Mouse (Mus musculus): ENCODE data around the gene Msantd2. TPM values are rescaled to one million over a fixed set of nuclear protein-coding genes. Genes with fewer than 3 reads are reported as not detected.
A peak's percentile ranks its signal among the peaks of the same experiment; 100 is the strongest.

Msantd2 gene
- polyA plus RNA-seq, 1 experiment, result 40.7 TPM

DNA sequence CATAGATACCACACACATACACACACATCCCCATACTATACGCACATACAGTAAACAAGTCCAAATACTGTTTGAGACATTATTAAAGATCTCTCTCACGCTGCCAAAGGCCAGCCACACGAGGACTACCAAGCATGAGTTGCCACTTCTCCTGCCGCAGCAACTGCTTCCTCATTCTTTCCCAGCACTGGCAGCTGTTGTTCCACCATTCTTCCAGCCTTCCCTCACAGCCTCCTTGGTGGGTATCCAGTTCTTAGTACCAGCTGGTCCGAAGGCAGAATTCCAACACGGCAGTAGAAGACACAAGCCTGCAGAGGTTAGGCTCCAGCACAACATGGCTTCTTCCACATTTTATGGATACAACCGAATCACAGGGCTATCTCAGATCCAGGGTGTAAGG is 14.2 kb upstream of the Msantd2 start:
- no peaks in the 10 kb centered on the region for H3K4me1 ChIP-seq (ENCODE audit: control insufficient read depth, insufficient read depth, low read length)
- TF ChIP-seq POLR2A (IDR thresholded peaks at IDR 0.05; ENCODE audit: borderline replicate concordance, insufficient read depth, low read length) (no peak), CTCF (IDR thresholded peaks at IDR 0.05; ENCODE audit: borderline replicate concordance, insufficient read depth, low read depth, low read length) (no peak)
- 30% methylated on average over 7 of the region's 7 CpGs for WGBS
- H3K27me3 ChIP-seq (ENCODE audit: control insufficient read depth, insufficient read depth, low read length), result no peaks in the 10 kb centered on the region
- no peak overlapping the region for H3K4me3 ChIP-seq (replicated peaks; ENCODE audit: insufficient read depth, low read depth, low read length)
- no peak overlapping the region for H3K27ac ChIP-seq (ENCODE audit: insufficient read depth, low read length)
- no peak for DNase-seq

DNA sequence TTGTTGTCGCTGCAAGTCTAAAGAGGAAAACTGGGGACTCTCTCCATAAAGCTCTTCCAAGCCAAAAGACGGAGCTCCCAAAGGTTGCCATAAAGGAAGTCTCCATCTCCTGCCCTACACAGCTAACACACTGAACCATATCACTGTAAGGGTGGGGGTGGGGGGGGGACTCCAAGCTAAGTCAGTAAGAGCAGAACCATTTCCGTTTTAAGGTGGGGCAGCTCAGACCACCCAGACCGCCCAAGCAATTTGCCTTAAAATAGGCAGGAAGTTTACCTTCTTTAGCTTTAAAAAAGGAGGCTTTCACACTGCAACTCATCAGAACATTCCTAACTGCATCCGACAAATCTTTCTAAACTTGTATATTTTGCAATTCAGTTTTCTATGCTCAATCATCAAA is 4.0 kb upstream of the Msantd2 start:
- no peaks in the 10 kb centered on the region; the same call in 1 of the 2 replicates for H3K4me1 ChIP-seq (ENCODE audit: control insufficient read depth, insufficient read depth, low read length)
- H3K27me3 ChIP-seq (ENCODE audit: control insufficient read depth, insufficient read depth, low read length), result no peaks in the 10 kb centered on the region
- no peak for DNase-seq
- H3K27ac ChIP-seq (ENCODE audit: insufficient read depth, low read length), result no peak overlapping the region
- no peak overlapping the region for H3K4me3 ChIP-seq (replicated peaks; ENCODE audit: insufficient read depth, low read depth, low read length)
- 75% methylated on average over 5 of the region's 5 CpGs for WGBS
- TF ChIP-seq CTCF (IDR thresholded peaks at IDR 0.05; ENCODE audit: borderline replicate concordance, insufficient read depth, low read depth, low read length) (no peak), POLR2A (IDR thresholded peaks at IDR 0.05; ENCODE audit: borderline replicate concordance, insufficient read depth, low read length) (no peak)

DNA sequence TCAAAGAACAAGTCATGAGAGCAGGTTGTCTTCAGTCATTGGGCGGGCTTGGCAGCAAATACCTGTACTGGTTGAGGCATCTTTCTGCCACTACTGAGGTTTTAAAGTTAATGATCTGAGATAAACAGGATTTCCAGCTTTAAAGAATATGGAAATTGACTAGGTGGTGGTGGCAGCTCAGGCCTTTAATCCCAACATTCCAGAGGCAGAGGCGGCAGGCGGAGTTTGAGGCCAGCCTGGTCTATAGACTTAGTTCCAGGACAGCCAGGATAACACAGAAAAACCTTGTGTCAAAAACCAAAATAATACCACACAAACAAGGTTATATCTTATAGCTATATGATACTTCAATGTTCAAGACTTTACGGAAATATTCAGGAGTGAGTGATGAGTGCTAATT is 1.1 kb upstream of the Msantd2 start:
- no peaks in the 10 kb centered on the region for H3K27me3 ChIP-seq (ENCODE audit: control insufficient read depth, insufficient read depth, low read length)
- H3K27ac ChIP-seq (ENCODE audit: insufficient read depth, low read length), result no peak overlapping the region
- WGBS, result 55% methylated on average over 4 of the region's 4 CpGs
- TF ChIP-seq CTCF (IDR thresholded peaks at IDR 0.05; ENCODE audit: borderline replicate concordance, insufficient read depth, low read depth, low read length) (no peak), POLR2A (IDR thresholded peaks at IDR 0.05; ENCODE audit: borderline replicate concordance, insufficient read depth, low read length) (no peak)
- H3K4me1 ChIP-seq (ENCODE audit: control insufficient read depth, insufficient read depth, low read length), result no peaks in the 10 kb centered on the region; the same call in 1 of the 2 replicates
- DNase-seq, result no peak
- H3K4me3 ChIP-seq (replicated peaks; ENCODE audit: insufficient read depth, low read depth, low read length), result peak overlapping the region; percentile 86

DNA sequence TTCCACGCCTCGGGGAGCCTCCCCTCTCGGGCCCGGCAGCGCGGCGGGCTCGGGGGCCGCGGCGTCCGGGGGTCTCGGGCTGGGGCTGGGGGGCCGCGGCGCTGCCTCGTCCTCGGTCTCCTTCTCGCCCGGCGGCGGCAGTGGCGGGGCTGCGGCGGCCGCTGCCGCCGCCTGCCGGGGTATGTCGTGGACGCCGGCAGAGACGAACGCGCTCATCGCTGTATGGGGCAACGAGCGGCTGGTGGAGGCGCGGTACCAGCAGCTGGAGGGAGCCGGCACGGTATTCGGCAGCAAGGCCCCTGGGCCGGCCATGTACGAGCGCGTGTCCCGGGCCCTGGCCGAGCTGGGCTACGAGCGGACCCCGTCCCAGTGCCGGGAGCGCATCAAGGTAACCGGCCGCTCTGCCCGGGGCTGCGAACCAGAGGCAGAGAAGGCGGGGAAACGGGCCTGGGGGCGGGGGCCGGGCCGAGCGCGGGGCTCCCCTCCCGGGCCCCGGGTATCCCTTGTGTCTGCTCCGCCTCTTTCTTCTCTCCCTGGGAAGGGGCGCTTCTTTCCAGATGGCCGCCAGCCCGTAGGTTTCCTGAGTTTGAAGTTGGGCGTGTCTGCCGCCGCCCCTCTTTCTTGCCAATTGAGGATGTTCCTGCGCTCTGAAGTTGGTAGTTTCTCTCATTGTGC is 464 bp downstream of the Msantd2 start:
- no peak for TF ChIP-seq POLR2A (IDR thresholded peaks at IDR 0.05; ENCODE audit: borderline replicate concordance, insufficient read depth, low read length)
- no peak for TF ChIP-seq CTCF (IDR thresholded peaks at IDR 0.05; ENCODE audit: borderline replicate concordance, insufficient read depth, low read depth, low read length)
- peak; percentile 33 to 58 for DNase-seq
- H3K4me3 ChIP-seq (replicated peaks; ENCODE audit: insufficient read depth, low read depth, low read length), result peak overlapping the region; percentile 86
- peak overlapping the region; percentile 98 for H3K27ac ChIP-seq (ENCODE audit: insufficient read depth, low read length)
- 1% methylated on average over 74 of the region's 75 CpGs for WGBS
- H3K4me1 ChIP-seq (ENCODE audit: control insufficient read depth, insufficient read depth, low read length), result no peaks in the 10 kb centered on the region; the same call in 1 of the 2 replicates
- no peaks in the 10 kb centered on the region for H3K27me3 ChIP-seq (ENCODE audit: control insufficient read depth, insufficient read depth, low read length)

DNA sequence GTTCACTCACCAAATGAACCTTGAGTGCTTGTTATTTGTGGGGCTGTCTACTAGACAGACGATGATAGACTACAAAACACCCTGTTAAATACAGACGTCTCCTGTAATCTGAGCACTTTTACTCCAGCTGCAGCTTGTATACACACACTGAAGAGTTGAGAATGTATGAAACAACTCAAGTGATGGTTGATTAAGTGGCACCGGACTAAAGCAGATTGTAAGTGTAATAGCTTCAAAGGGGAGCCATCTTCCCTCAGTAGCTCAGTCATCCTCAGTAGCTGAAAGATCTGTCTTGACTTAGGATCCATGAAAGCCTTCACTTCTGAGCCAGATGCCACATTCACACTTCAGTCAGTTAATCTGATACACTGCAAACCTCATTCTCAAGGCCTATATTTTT is 6.6 kb downstream of the Msantd2 start:
- TF ChIP-seq POLR2A (IDR thresholded peaks at IDR 0.05; ENCODE audit: borderline replicate concordance, insufficient read depth, low read length) (no peak), CTCF (IDR thresholded peaks at IDR 0.05; ENCODE audit: borderline replicate concordance, insufficient read depth, low read depth, low read length) (no peak)
- Histone ChIP-seq H3K4me3 (replicated peaks; ENCODE audit: insufficient read depth, low read depth, low read length) (no peak overlapping the region), H3K4me1 (ENCODE audit: control insufficient read depth, insufficient read depth, low read length) (no peaks in the 10 kb centered on the region), H3K27ac (ENCODE audit: insufficient read depth, low read length) (no peak overlapping the region), H3K27me3 (ENCODE audit: control insufficient read depth, insufficient read depth, low read length) (no peaks in the 10 kb centered on the region)
- no peak for DNase-seq
- 82% methylated on average over 3 of the region's 3 CpGs for WGBS

DNA sequence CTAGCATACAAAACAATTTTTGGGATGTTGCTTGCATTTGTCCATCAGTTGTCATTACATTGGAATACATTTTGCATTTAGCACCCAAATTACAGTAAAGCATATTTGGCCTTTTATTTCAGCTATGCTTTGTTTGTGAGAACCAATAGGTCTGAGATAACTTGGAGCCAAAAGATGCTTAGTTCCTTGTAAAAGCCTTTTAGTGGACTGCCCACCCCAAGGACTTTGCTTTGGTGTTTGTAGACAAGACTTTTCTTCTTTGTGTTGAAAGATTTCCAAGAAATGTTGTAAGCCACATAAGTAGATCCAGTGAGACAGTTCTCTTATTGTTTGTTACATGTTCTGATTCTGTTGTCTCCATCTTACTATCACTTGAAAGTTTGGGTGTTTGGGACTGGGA is 7.2 kb downstream of the Msantd2 start:
- DNase-seq, result no peak
- TF ChIP-seq POLR2A (IDR thresholded peaks at IDR 0.05; ENCODE audit: borderline replicate concordance, insufficient read depth, low read length) (no peak), CTCF (IDR thresholded peaks at IDR 0.05; ENCODE audit: borderline replicate concordance, insufficient read depth, low read depth, low read length) (no peak)
- no peaks in the 10 kb centered on the region for H3K27me3 ChIP-seq (ENCODE audit: control insufficient read depth, insufficient read depth, low read length)
- H3K4me1 ChIP-seq (ENCODE audit: control insufficient read depth, insufficient read depth, low read length), result no peaks in the 10 kb centered on the region
- H3K27ac ChIP-seq (ENCODE audit: insufficient read depth, low read length), result no peak overlapping the region
- H3K4me3 ChIP-seq (replicated peaks; ENCODE audit: insufficient read depth, low read depth, low read length), result no peak overlapping the region

DNA sequence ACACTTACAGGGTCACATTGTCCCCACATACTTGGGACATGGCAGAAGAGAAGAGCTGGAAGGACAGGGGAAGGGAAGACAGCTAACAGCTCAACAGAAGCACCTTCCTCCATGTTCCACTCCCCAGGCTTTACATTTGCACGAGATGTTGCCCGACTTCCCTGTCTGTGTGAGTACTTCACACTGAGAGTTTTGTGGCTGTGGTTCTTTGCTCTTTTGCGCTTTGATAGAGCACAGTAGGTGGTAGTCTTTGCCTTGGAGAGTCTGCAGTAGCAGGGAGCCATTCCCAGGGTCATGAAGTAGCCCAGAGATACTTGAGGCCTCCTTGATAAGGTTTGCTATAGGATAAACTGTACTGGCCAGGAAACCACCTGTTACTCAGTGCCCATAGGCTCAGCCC is 11.1 kb downstream of the Msantd2 start:
- H3K4me3 ChIP-seq (replicated peaks; ENCODE audit: insufficient read depth, low read depth, low read length), result no peak overlapping the region
- H3K27ac ChIP-seq (ENCODE audit: insufficient read depth, low read length), result no peak overlapping the region
- no peaks in the 10 kb centered on the region for H3K4me1 ChIP-seq (ENCODE audit: control insufficient read depth, insufficient read depth, low read length)
- no peaks in the 10 kb centered on the region for H3K27me3 ChIP-seq (ENCODE audit: control insufficient read depth, insufficient read depth, low read length)
- DNase-seq, result no peak
- TF ChIP-seq CTCF (IDR thresholded peaks at IDR 0.05; ENCODE audit: borderline replicate concordance, insufficient read depth, low read depth, low read length) (no peak), POLR2A (IDR thresholded peaks at IDR 0.05; ENCODE audit: borderline replicate concordance, insufficient read depth, low read length) (no peak)
- WGBS, result 75% methylated on average over 3 of the region's 3 CpGs

DNA sequence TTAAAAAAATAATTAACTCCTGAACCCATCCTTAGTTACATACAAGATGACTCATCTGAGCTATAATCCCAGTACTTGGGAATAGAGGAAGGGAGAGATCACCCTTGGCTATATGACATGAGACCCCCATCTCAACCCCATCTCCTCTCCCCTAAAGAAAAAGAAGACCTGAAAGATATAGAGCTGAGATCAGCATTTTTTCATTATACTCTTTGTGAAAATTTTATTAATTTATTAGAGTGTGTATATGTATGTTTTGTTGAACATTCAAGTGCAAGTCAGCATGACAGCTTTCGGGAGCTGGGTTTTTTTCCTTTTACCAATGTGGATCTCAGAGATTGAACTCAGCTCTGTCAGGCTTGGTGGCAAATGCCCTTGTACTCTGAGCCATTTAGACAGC is 12.1 kb downstream of the Msantd2 start:
- H3K4me1 ChIP-seq (ENCODE audit: control insufficient read depth, insufficient read depth, low read length), result no peaks in the 10 kb centered on the region
- TF ChIP-seq CTCF (IDR thresholded peaks at IDR 0.05; ENCODE audit: borderline replicate concordance, insufficient read depth, low read depth, low read length) (no peak), POLR2A (IDR thresholded peaks at IDR 0.05; ENCODE audit: borderline replicate concordance, insufficient read depth, low read length) (no peak)
- WGBS, result 100% methylated on average over 1 of the region's 1 CpGs

More for the DNA sequence above, 12.1 kb downstream of the Msantd2 start:
- H3K4me3 ChIP-seq (replicated peaks; ENCODE audit: insufficient read depth, low read depth, low read length), result no peak overlapping the region
- no peaks in the 10 kb centered on the region for H3K27me3 ChIP-seq (ENCODE audit: control insufficient read depth, insufficient read depth, low read length)
- H3K27ac ChIP-seq (ENCODE audit: insufficient read depth, low read length), result no peak overlapping the region
- DNase-seq, result no peak

All from cerebellum, adult 2 months (tissue).